Mouse (Mus musculus) gonadal fat pad, adult 2 months (tissue): ENCODE measurements around the gene Rsph1. TPM values are rescaled to one million over a fixed set of nuclear protein-coding genes. Genes with fewer than 3 reads are reported as not detected.

Experiments
- DNase-seq: peaks from one replicate; pipeline ENCODE4 v3.0.0-alpha.2; 2012; ENCODE audit warnings: low read depth
- polyA plus RNA-seq: library from polyadenylated mRNA; depleted of rRNA; stranded (reverse); fragments of >200 nt; gene quantifications from 2 replicates; pipeline ENCODE4 v1.2.3, GENCODE M21; 2012; rRNA removed

The Rsph1 gene
- polyA plus RNA-seq, 1 experiment, result 2.6 TPM

- DNase-seq, result no peak
Measured at GRCm38 (mm10) chr17:31208654-31209053, 68.5 kb downstream of the Rsph1 start.

GRCm38 (mm10) chr17:31207771-31208334, 69.3 kb downstream of the Rsph1 start, which contains the start of gene Ubash3a:
Ubash3a (plus strand) TSS chr17:31207873.
- no peak for DNase-seq

Other genes starting within 250 kb of the Rsph1 start
- gene Abcg1, start 219.7 kb downstream of the Rsph1 start, polyA plus RNA-seq, result 12.0 and 12.7 TPM in 2 replicates
- 0.84 and 1.3 TPM in 2 replicates for gene Tff3, start 147.7 kb downstream of the Rsph1 start, polyA plus RNA-seq
- gene Tff2, start 133.1 kb downstream of the Rsph1 start, polyA plus RNA-seq, result 0.31 TPM in 1 of 2 replicates, not detected in the other
- gene Tff1, start 112.1 kb downstream of the Rsph1 start, polyA plus RNA-seq, result 0.18 and 0.33 TPM in 2 replicates
- not detected in 2 replicates for gene Tmprss3, start 78.4 kb downstream of the Rsph1 start, polyA plus RNA-seq
- 0.16 and 0.27 TPM in 2 replicates for gene Ubash3a, start 69.5 kb downstream of the Rsph1 start, polyA plus RNA-seq
- 36.0 and 38.5 TPM in 2 replicates for gene Slc37a1, start 9.4 kb upstream of the Rsph1 start, polyA plus RNA-seq
- gene Pde9a, start 108.8 kb upstream of the Rsph1 start, polyA plus RNA-seq, result 6.1 and 10.9 TPM in 2 replicates
- gene Wdr4, start 242.6 kb upstream of the Rsph1 start, polyA plus RNA-seq, result 30.0 and 30.8 TPM in 2 replicates
- 295 and 351 TPM in 2 replicates for gene Ndufv3, start 242.7 kb upstream of the Rsph1 start, polyA plus RNA-seq